ENCODE assay signal across 24 mouse cellular contexts in genomic region chr8:61639596-61639995, GRCm38 (mm10).
DNase-seq lines count a peak whose midpoint lies in the region; ATAC-seq and TF ChIP-seq lines count a peak whose summit lies in the region.
"Had no signal": no experiment of that assay in that cellular context is flagged by ENCODE, and none has a peak within 500 bp of the region (broad histone marks: within the 10 kb centered on the region; RNA-seq: fewer than 3 reads in every experiment).

No protein-coding gene starts in this region.

- no peak overlapping the region for H3K9ac ChIP-seq in heart, embryonic 16.5 days (ENCODE audit: low read length)
- no peak overlapping the region for H3K9ac ChIP-seq in kidney, postnatal 0 days (ENCODE audit: low read depth, low read length)
- no peak overlapping the region for H3K9ac ChIP-seq in kidney, embryonic 14.5 days (ENCODE audit: low read depth, low read length)
- H3K9ac ChIP-seq in intestine, embryonic 16.5 days (ENCODE audit: low read depth, low read length): no peak overlapping the region
- H3K9ac ChIP-seq: forebrain, postnatal 0 days; heart, embryonic 13.5 days; liver, embryonic 14.5 days had no signal

- H3K36me3 ChIP-seq in heart, embryonic 16.5 days (ENCODE audit: control insufficient read depth, insufficient read depth): peaks cover 11% of the 10 kb centered on the region; the same call in 1 of the 2 replicates
- H3K36me3 ChIP-seq in kidney, postnatal 0 days (ENCODE audit: insufficient read depth, low read length): no peaks in the 10 kb centered on the region
- H3K36me3 ChIP-seq in kidney, embryonic 14.5 days (ENCODE audit: control insufficient read depth, insufficient read depth, low read length): no peaks in the 10 kb centered on the region
- no peaks in the 10 kb centered on the region for H3K36me3 ChIP-seq in intestine, embryonic 16.5 days (ENCODE audit: control insufficient read depth, insufficient read depth, low read length)
- H3K36me3 ChIP-seq: G1E; midbrain, embryonic 10.5 days had no signal

- H3K27me3 ChIP-seq in heart, embryonic 16.5 days (ENCODE audit: control insufficient read depth, insufficient read depth, low read length): no peaks in the 10 kb centered on the region
- H3K27me3 ChIP-seq in kidney, postnatal 0 days (ENCODE audit: insufficient read depth, low read length): no peaks in the 10 kb centered on the region
- no peaks in the 10 kb centered on the region for H3K27me3 ChIP-seq in kidney, embryonic 14.5 days (ENCODE audit: control insufficient read depth, insufficient read depth, low read length)
- no peaks in the 10 kb centered on the region for H3K27me3 ChIP-seq in intestine, embryonic 16.5 days (replicated peaks; ENCODE audit: control insufficient read depth, insufficient read depth, low read length)
- H3K27me3 ChIP-seq in cerebellum, adult 2 months (ENCODE audit: control insufficient read depth, insufficient read depth, low read length): no peaks in the 10 kb centered on the region
- H3K27me3 ChIP-seq: CH12.LX; heart, embryonic 13.5 days; Patski had no signal

- no peak for TF ChIP-seq CTCF in kidney, postnatal 0 days (IDR thresholded peaks at IDR 0.05; ENCODE audit: low read depth)
- TF ChIP-seq CTCF in embryonic fibroblast, embryonic 13.5 days (IDR thresholded peaks at IDR 0.05; ENCODE audit: borderline replicate concordance, insufficient read depth, low read length): no peak
- TF ChIP-seq CTCF in cerebellum, adult 2 months (IDR thresholded peaks at IDR 0.05; ENCODE audit: borderline replicate concordance, insufficient read depth, low read depth, low read length): no peak

- H3K27ac ChIP-seq in heart, embryonic 16.5 days (ENCODE audit: low read length): 0 out of 2 replicates have a peak overlapping the region, but pooled peaks have one; percentile 10
- H3K27ac ChIP-seq in kidney, postnatal 0 days: no peak overlapping the region
- no peak overlapping the region for H3K27ac ChIP-seq in kidney, embryonic 14.5 days (ENCODE audit: low read depth, low read length)
- peak overlapping the region; percentile 78 for H3K27ac ChIP-seq in embryonic fibroblast, embryonic 13.5 days (ENCODE audit: insufficient read depth, low read length)
- H3K27ac ChIP-seq in intestine, embryonic 16.5 days (ENCODE audit: low read length): no peak overlapping the region
- no peak overlapping the region for H3K27ac ChIP-seq in cerebellum, adult 2 months (ENCODE audit: insufficient read depth, low read length)
- H3K27ac ChIP-seq: heart, adult 2 months; hindbrain, postnatal 0 days; left cerebral cortex, adult 2 months; liver, embryonic 14.5 days; macrophage; midbrain, embryonic 10.5 days had no signal

- ATAC-seq in heart, embryonic 16.5 days (replicated peaks; ENCODE audit: extremely low read depth, insufficient read depth, low FRiP score): no peak
- ATAC-seq in kidney, postnatal 0 days (replicated peaks; ENCODE audit: low FRiP score, low read depth): no peak; the same call in 1 of the 2 replicates
- ATAC-seq in kidney, embryonic 14.5 days (ENCODE audit: low FRiP score, low TSS enrichment): no peak
- peak; percentile 10; the same call in 1 of the 2 replicates for ATAC-seq in intestine, embryonic 16.5 days
- ATAC-seq: hindbrain, postnatal 0 days; Patski had no signal

- peaks cover 28% of the 10 kb centered on the region for H3K4me1 ChIP-seq in heart, embryonic 16.5 days (ENCODE audit: control insufficient read depth, insufficient read depth, low read length)
- 0 out of 2 replicates have a peak, but pooled peaks cover 9% of the 10 kb centered on the region for H3K4me1 ChIP-seq in kidney, postnatal 0 days (replicated peaks; ENCODE audit: insufficient read depth, low read length)
- peaks cover 20% of the 10 kb centered on the region for H3K4me1 ChIP-seq in kidney, embryonic 14.5 days (ENCODE audit: control insufficient read depth, insufficient read depth, low read length)
- H3K4me1 ChIP-seq in embryonic fibroblast, embryonic 13.5 days (ENCODE audit: control insufficient read depth, insufficient read depth, low read length): peaks cover 10% of the 10 kb centered on the region
- H3K4me1 ChIP-seq in intestine, embryonic 16.5 days (ENCODE audit: control insufficient read depth, insufficient read depth, low read length): 0 out of 2 replicates have a peak, but pooled peaks cover 9% of the 10 kb centered on the region
- no peaks in the 10 kb centered on the region for H3K4me1 ChIP-seq in cerebellum, adult 2 months (ENCODE audit: control insufficient read depth, insufficient read depth, low read length)

- H3K4me3 ChIP-seq in heart, embryonic 16.5 days (ENCODE audit: low read length): no peak overlapping the region
- H3K4me3 ChIP-seq in kidney, postnatal 0 days (replicated peaks; ENCODE audit: low read depth, low read length): no peak overlapping the region
- H3K4me3 ChIP-seq in kidney, embryonic 14.5 days (ENCODE audit: low read length): no peak overlapping the region
- no peak overlapping the region for H3K4me3 ChIP-seq in embryonic fibroblast, embryonic 13.5 days (ENCODE audit: insufficient read depth, low read length)
- H3K4me3 ChIP-seq in intestine, embryonic 16.5 days (ENCODE audit: low read length): no peak overlapping the region
- H3K4me3 ChIP-seq in cerebellum, adult 2 months (replicated peaks; ENCODE audit: insufficient read depth, low read depth, low read length): no peak overlapping the region
- H3K4me3 ChIP-seq: heart, adult 2 months; heart, embryonic 13.5 days; left cerebral cortex, adult 2 months; midbrain, embryonic 10.5 days had no signal

- TF ChIP-seq POLR2A in embryonic fibroblast, embryonic 13.5 days (IDR thresholded peaks at IDR 0.05; ENCODE audit: low read depth, low read length): no peak
- TF ChIP-seq POLR2A in cerebellum, adult 2 months (IDR thresholded peaks at IDR 0.05; ENCODE audit: borderline replicate concordance, insufficient read depth, low read length): no peak

- no peaks in the 10 kb centered on the region for H3K9me3 ChIP-seq in heart, embryonic 16.5 days (replicated peaks; ENCODE audit: control insufficient read depth, low read length)
- H3K9me3 ChIP-seq in kidney, postnatal 0 days (replicated peaks; ENCODE audit: low read length): no peaks in the 10 kb centered on the region
- H3K9me3 ChIP-seq in kidney, embryonic 14.5 days (ENCODE audit: control insufficient read depth, low read length): no peaks in the 10 kb centered on the region
- no peaks in the 10 kb centered on the region for H3K9me3 ChIP-seq in intestine, embryonic 16.5 days (ENCODE audit: control insufficient read depth, low read length)
- H3K9me3 ChIP-seq: G1E; heart, embryonic 13.5 days; midbrain, embryonic 10.5 days had no signal

- no peak overlapping the region for H3K4me2 ChIP-seq in heart, embryonic 16.5 days (ENCODE audit: low read depth, low read length)
- H3K4me2 ChIP-seq in kidney, postnatal 0 days (ENCODE audit: low read length): no peak overlapping the region
- no peak overlapping the region for H3K4me2 ChIP-seq in kidney, embryonic 14.5 days (replicated peaks; ENCODE audit: low read depth, low read length)
- H3K4me2 ChIP-seq in intestine, embryonic 16.5 days (ENCODE audit: low read depth, low read length): no peak overlapping the region
- H3K4me2 ChIP-seq: heart, embryonic 13.5 days had no signal

- no peak for DNase-seq in heart, adult 18-20 months
- DNase-seq in kidney, postnatal 0 days (ENCODE audit: low spot score): peak; percentile 60
- no peak for DNase-seq in cerebellum, adult 2 months
- DNase-seq: B cell, adult 2 months; cerebellum, adult 8-10 months; cerebellum, postnatal 36 days; forebrain, postnatal 0 days; gastrocnemius, postnatal 14 days; heart, adult 2 months; layer of hippocampus, adult 9-11 months; thymus, adult 2 months had no signal

- WGBS in heart, embryonic 16.5 days: 88% methylated on average over 2 of the region's 2 CpGs
- WGBS in kidney, postnatal 0 days: 49% methylated on average over 2 of the region's 2 CpGs
- 43% methylated on average over 2 of the region's 2 CpGs for WGBS in kidney, embryonic 14.5 days
- 56% methylated on average over 2 of the region's 2 CpGs for WGBS in intestine, embryonic 16.5 days
- WGBS in cerebellum, adult 2 months: 100% methylated on average over 2 of the region's 2 CpGs

Comparison
In these comparisons a context has a peak if more than half of its experiments do, and no peak if none do; other contexts are left out.
1. H3K27ac ChIP-seq: peak in heart, embryonic 16.5 days (single experiment) and embryonic fibroblast, embryonic 13.5 days (single experiment); none in kidney, postnatal 0 days (single experiment), kidney, embryonic 14.5 days (single experiment), intestine, embryonic 16.5 days (single experiment) and cerebellum, adult 2 months (single experiment).